Mouse (Mus musculus): ENCODE measurements around the gene Epha4. TPM values are rescaled to one million over a fixed set of nuclear protein-coding genes. Genes with fewer than 3 reads are reported as not detected.

Epha4 gene
- polyA plus RNA-seq, 1 experiment: not detected

- peaks cover 11% of the 10 kb centered on the region; the same call in 1 of the 2 replicates for H3K4me1 ChIP-seq (ENCODE audit: control insufficient read depth, insufficient read depth, low read length)
- H3K27ac ChIP-seq (ENCODE audit: insufficient read depth, low read depth, low read length): no peak overlapping the region
- WGBS: 33% methylated on average over 21 of the region's 21 CpGs
- no peak overlapping the region for H3K4me3 ChIP-seq (ENCODE audit: insufficient read depth, low read depth, low read length)
- no peak for TF ChIP-seq CTCF (IDR thresholded peaks at IDR 0.05; ENCODE audit: insufficient read depth, low read depth, low read length)
- no peak for TF ChIP-seq POLR2A (IDR thresholded peaks at IDR 0.05; ENCODE audit: insufficient read depth, low read depth, low read length)
These were observed 8.6 kb downstream of the Epha4 start for GRCm38 (mm10) chr1:77506038-77506855.

- TF ChIP-seq POLR2A (IDR thresholded peaks at IDR 0.05; ENCODE audit: insufficient read depth, low read depth, low read length): no peak
- no peak for TF ChIP-seq CTCF (IDR thresholded peaks at IDR 0.05; ENCODE audit: insufficient read depth, low read depth, low read length)
- Histone ChIP-seq H3K4me1 (ENCODE audit: control insufficient read depth, insufficient read depth, low read length) (peaks cover 11% of the 10 kb centered on the region; the same call in 1 of the 2 replicates), H3K4me3 (ENCODE audit: insufficient read depth, low read depth, low read length) (no peak overlapping the region), H3K27ac (ENCODE audit: insufficient read depth, low read depth, low read length) (no peak overlapping the region)
- WGBS: 80% methylated on average over 8 of the region's 8 CpGs
These were observed 9.6 kb downstream of the Epha4 start for GRCm38 (mm10) chr1:77505263-77505662.

- 70% methylated on average over 2 of the region's 2 CpGs for WGBS
- no peak overlapping the region for H3K4me3 ChIP-seq (ENCODE audit: insufficient read depth, low read depth, low read length)
- H3K4me1 ChIP-seq (ENCODE audit: control insufficient read depth, insufficient read depth, low read length): peaks cover 11% of the 10 kb centered on the region; the same call in 1 of the 2 replicates
These were observed 10.1 kb downstream of the Epha4 start for GRCm38 (mm10) chr1:77504813-77505212.

GRCm38 (mm10) chr1:77503711-77504181, 11.1 kb downstream of the Epha4 start:
- no peak overlapping the region for H3K27ac ChIP-seq (ENCODE audit: insufficient read depth, low read depth, low read length)
- TF ChIP-seq CTCF (IDR thresholded peaks at IDR 0.05; ENCODE audit: insufficient read depth, low read depth, low read length) (no peak), POLR2A (IDR thresholded peaks at IDR 0.05; ENCODE audit: insufficient read depth, low read depth, low read length) (no peak)
- H3K4me3 ChIP-seq (ENCODE audit: insufficient read depth, low read depth, low read length): no peak overlapping the region
- peaks cover 11% of the 10 kb centered on the region; the same call in 1 of the 2 replicates for H3K4me1 ChIP-seq (ENCODE audit: control insufficient read depth, insufficient read depth, low read length)
- WGBS: 57% methylated on average over 8 of the region's 8 CpGs

More at GRCm38 (mm10) chr1:77504813-77505212, 10.1 kb downstream of the Epha4 start:
- no peak overlapping the region for H3K27ac ChIP-seq (ENCODE audit: insufficient read depth, low read depth, low read length)
- no peak for TF ChIP-seq CTCF (IDR thresholded peaks at IDR 0.05; ENCODE audit: insufficient read depth, low read depth, low read length)

GRCm38 (mm10) chr1:77502554-77503119, 12.3 kb downstream of the Epha4 start:
- no peak overlapping the region for H3K27ac ChIP-seq (ENCODE audit: insufficient read depth, low read depth, low read length)
- peaks cover 11% of the 10 kb centered on the region; the same call in 1 of the 2 replicates for H3K4me1 ChIP-seq (ENCODE audit: control insufficient read depth, insufficient read depth, low read length)
- WGBS: 66% methylated on average over 11 of the region's 11 CpGs
- H3K4me3 ChIP-seq (ENCODE audit: insufficient read depth, low read depth, low read length): no peak overlapping the region
- TF ChIP-seq CTCF (IDR thresholded peaks at IDR 0.05; ENCODE audit: insufficient read depth, low read depth, low read length) (no peak), POLR2A (IDR thresholded peaks at IDR 0.05; ENCODE audit: insufficient read depth, low read depth, low read length) (no peak)

GRCm38 (mm10) chr1:77501363-77501933, 13.4 kb downstream of the Epha4 start:
- no peak for TF ChIP-seq POLR2A (IDR thresholded peaks at IDR 0.05; ENCODE audit: insufficient read depth, low read depth, low read length)
- TF ChIP-seq CTCF (IDR thresholded peaks at IDR 0.05; ENCODE audit: insufficient read depth, low read depth, low read length): no peak
- H3K4me3 ChIP-seq (ENCODE audit: insufficient read depth, low read depth, low read length): no peak overlapping the region
- peaks cover 11% of the 10 kb centered on the region; the same call in 1 of the 2 replicates for H3K4me1 ChIP-seq (ENCODE audit: control insufficient read depth, insufficient read depth, low read length)
- H3K27ac ChIP-seq (ENCODE audit: insufficient read depth, low read depth, low read length): no peak overlapping the region
- WGBS: 91% methylated on average over 13 of the region's 13 CpGs

- H3K27ac ChIP-seq (ENCODE audit: insufficient read depth, low read depth, low read length): no peak overlapping the region
These were observed 17.4 kb downstream of the Epha4 start for GRCm38 (mm10) chr1:77497506-77497905.

GRCm38 (mm10) chr1:77496468-77497181, 18.3 kb downstream of the Epha4 start:
- peaks cover 8% of the 10 kb centered on the region; the same call in 1 of the 2 replicates for H3K4me1 ChIP-seq (ENCODE audit: control insufficient read depth, insufficient read depth, low read length)
- WGBS: 41% methylated on average over 11 of the region's 11 CpGs

More at GRCm38 (mm10) chr1:77497506-77497905, 17.4 kb downstream of the Epha4 start:
- Histone ChIP-seq H3K4me3 (ENCODE audit: insufficient read depth, low read depth, low read length) (no peak overlapping the region), H3K4me1 (ENCODE audit: control insufficient read depth, insufficient read depth, low read length) (peaks cover 8% of the 10 kb centered on the region; the same call in 1 of the 2 replicates)
- no peak for TF ChIP-seq POLR2A (IDR thresholded peaks at IDR 0.05; ENCODE audit: insufficient read depth, low read depth, low read length)
- no peak for TF ChIP-seq CTCF (IDR thresholded peaks at IDR 0.05; ENCODE audit: insufficient read depth, low read depth, low read length)
- WGBS: 63% methylated on average over 4 of the region's 4 CpGs

More at GRCm38 (mm10) chr1:77496468-77497181, 18.3 kb downstream of the Epha4 start:
- Histone ChIP-seq H3K27ac (ENCODE audit: insufficient read depth, low read depth, low read length) (no peak overlapping the region; the same call in 1 of the 2 replicates), H3K4me3 (ENCODE audit: insufficient read depth, low read depth, low read length) (no peak overlapping the region)
- TF ChIP-seq CTCF (IDR thresholded peaks at IDR 0.05; ENCODE audit: insufficient read depth, low read depth, low read length) (no peak), POLR2A (IDR thresholded peaks at IDR 0.05; ENCODE audit: insufficient read depth, low read depth, low read length) (no peak)
